Mouse (Mus musculus) MEL-GATA-1-ER (cell line): ENCODE measurements around the gene Tdpoz1.
"Not testable (repeated sequence)": the region's sequence is repeated elsewhere in the genome, so short reads cannot be mapped to it uniquely, and the experiment has no call there.

Experiments used
- DNase-seq: peaks from one replicate; pipeline ENCODE4 v3.0.0-alpha.2; 2012; ENCODE audit warnings: low read depth; ENCODE audit errors: extremely low read depth

Gene Tdpoz1

DNA sequence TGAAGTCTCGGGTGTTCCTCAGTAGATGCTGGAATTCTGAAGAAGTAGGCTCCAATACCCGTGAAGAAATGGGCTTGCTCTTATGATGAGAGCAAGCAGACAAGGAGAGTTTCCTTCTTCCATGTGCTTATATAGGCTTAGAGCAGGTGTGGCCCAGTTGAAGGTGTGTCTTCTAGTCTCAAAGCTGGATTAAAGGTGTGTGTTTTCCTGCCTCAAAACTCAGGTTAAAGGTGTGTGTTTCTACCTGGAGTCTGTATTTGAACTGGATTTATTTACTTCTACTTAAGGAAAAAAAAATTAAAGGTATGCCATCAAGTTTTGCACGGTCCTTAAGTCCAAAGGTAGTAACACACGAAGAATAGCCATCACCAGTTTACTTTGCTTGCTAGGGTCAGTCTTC, at the start of gene Tdpoz1:
Tdpoz1 (minus strand) TSS at position 101 of the 400 bp plus-strand sequence.
- not testable (repeated sequence) for DNase-seq

DNA sequence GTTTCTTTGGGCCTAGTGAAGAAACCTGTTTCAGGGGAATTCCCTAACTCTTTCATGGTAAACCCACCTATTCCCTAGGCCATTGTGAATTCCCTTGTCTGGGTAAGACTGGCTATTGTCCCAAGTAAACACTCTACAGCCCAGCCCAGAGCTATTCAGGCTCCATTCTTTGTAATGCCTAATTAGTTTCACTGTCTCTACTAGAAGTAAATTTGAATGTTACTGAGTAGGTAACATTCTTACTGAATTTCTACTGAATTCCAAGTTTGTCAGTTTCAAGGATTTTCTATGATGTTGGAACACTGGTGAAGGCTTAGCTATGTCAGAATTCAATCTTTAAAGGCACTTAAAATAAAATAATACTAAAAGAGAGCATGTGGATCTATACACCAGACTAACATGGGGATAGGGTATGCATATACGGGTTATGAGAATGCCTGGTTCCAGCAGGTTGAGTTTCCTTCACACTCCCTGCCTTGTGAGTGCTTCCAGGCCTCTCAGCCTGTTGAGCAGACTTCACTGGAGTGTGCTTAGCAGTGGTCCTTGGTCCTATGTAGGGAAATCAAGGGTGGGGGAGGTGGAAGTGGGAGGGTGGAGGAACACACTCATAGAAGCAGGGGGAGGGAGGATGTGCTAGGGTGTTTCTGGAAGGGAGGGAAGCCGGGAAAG, 33.0 kb upstream of the Tdpoz1 start:
- DNase-seq = not testable (repeated sequence)

DNA sequence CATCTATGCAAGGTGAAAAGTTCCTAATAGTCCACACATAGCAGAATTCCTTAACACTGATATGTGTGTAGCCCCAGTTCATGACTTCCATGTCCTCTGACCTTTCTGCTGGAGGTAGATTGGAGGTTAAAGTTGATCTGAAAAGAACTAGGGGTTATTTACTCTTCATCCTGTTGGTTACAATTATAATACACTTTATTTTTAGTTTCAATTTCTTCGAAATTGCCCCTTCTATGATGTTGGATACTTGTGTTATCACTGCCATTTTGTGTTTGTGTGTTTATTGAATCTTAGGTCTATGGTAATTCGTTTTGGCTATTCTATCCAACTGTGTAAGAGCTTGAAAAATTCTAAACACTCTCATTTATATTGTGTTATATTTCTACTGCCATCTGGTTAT, 16.9 kb upstream of the Tdpoz1 start, which contains the start of gene Gm37596:
Gm37596 (minus strand) TSS at position 101 of the 400 bp plus-strand sequence.
- DNase-seq = not testable (repeated sequence)

DNA sequence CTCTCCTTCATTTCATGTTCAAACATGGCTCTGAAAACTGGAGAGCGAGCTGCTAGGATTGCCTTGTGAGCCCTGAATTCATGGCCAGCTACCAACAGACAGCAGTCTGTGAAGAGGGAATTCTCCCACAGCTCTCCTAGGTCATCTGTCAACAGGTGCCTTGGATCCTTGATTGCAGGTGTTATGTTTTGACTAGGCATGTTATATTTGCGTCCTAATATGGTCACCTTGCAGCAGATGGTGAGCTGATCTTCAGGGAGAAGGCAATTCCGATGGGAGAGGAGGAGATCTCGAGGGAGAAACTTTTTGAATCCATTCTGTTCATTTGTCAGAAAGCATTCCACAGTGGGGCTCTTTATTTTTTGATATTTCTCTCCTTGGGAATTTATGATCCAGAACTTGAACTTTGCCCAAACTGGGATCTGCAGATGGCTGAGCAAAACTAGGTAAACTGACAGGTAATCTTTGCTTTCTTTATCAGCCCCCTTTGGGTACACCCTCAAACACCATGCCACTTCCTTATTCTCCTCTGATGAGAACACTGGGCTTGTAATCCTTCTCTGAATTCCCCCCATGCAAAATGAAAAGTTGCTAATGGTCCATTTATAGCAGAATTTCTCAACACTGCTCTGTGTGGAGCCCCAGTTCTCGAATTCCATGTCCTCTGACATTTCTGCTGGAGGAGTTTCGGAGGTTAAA, 5.2 kb downstream of the Tdpoz1 start:
- DNase-seq = not testable (repeated sequence)

DNA sequence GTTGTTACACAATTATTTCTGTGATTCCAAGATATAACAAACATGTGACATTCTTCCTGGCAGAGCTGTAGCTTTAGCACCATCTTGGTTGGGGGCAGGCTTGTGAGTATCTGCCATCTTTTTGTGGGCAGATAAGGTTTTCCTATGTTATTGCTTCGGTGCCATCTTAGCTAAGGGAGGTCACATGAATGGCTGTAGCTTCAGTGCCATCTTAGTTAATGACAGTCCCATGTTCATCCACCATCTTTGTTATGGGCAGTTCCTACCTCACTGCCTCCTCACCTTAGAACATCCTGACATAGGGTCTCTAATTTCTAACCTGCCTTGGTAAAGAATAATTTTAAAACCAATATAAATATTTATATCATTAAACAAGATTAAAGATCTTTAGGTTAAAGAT, 21.9 kb downstream of the Tdpoz1 start:
- DNase-seq = no peak

DNA sequence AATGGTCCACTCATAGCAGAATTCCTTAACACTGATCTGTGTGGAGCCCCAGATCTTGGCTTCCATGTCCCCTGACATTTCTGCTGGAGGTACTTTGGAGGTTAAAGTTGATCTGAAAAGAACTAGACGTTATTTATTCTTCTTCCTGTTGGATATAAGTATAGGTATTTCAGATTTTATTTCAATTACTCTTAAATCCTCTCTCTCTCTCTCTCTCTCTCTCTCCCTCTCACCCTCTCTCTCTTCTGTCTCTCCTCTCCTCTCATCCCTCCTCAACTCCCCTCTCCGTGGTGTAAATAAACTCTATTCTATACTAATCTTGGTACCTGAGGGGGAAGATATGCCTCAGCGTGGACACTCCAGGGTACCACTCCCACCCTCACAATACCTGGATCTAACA, 23.5 kb downstream of the Tdpoz1 start, which contains the start of gene Tdpoz2:
Tdpoz2 (minus strand) TSS at position 101 of the 400 bp plus-strand sequence.
- DNase-seq = no peak

DNA sequence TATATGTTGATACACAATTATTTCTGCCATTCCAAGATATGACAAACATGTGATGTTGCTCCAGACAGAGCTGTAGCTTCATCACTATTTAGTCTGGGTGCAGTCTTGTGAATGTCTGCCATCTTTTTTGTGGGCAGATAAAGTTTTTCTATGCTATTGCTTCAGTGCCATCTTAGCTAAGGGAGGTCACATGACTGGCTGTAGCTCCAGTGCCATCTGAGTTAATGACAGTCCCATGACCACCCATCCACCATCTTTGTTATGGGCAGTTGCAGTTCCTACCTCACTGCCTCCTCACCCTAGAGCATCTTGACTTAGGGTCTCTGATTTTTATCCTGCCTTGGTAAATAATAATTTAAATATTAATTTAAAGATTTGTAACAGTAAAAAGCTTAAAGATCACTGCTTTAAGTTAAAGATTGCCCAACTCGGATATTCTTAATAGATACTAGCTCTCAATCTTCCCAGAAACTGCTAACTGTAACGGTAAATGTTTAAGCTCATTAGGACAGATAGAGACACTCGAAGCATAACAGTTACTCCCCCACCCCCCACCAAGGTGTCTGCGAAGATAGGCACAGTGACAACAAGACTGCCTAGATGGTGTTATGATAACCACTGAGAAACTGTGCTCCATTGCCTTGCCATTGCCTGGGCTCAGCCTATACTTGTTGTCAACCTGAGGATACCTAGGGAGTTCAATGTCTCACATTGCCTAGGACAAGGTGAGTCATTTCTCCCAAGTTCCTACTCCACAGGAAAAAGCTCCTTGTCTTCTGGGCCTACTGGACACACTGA, 45.0 kb downstream of the Tdpoz1 start:
- not testable (repeated sequence) for DNase-seq
